Mouse (Mus musculus): ENCODE results near the gene Klhl41.
"Not testable (repeated sequence)": the region's sequence is repeated elsewhere in the genome, so short reads cannot be mapped to it uniquely, and the experiment has no call there.

The Klhl41 gene

GRCm38 (mm10) chr2:69669853-69670252, at the start of gene Klhl41:
Gene Klhl41, plus strand, starts transcription at chr2:69670120.
- DNase-seq: no peak

GRCm38 (mm10) chr2:69629215-69629614, 40.7 kb upstream of the Klhl41 start:
- DNase-seq: no peak

GRCm38 (mm10) chr2:69629914-69630313, 40.0 kb upstream of the Klhl41 start:
- no peak for DNase-seq

GRCm38 (mm10) chr2:69630792-69631191, 39.1 kb upstream of the Klhl41 start:
- DNase-seq: no peak

- DNase-seq: peak; percentile 24 to 29
These were observed 38.5 kb upstream of the Klhl41 start for GRCm38 (mm10) chr2:69631449-69631848.

GRCm38 (mm10) chr2:69635064-69635701, 34.7 kb upstream of the Klhl41 start:
- peak; percentile 69 to 74 for DNase-seq

- DNase-seq: peak; percentile 61 to 70
These were observed 34.1 kb upstream of the Klhl41 start for GRCm38 (mm10) chr2:69635807-69636206.

GRCm38 (mm10) chr2:69637989-69638388, 31.9 kb upstream of the Klhl41 start:
- DNase-seq: not testable (repeated sequence)

- DNase-seq: peak; percentile 47 to 56
These were observed 29.8 kb upstream of the Klhl41 start for GRCm38 (mm10) chr2:69640100-69640499.

- DNase-seq: peak; percentile 16 to 21
These were observed 24.8 kb upstream of the Klhl41 start for GRCm38 (mm10) chr2:69644968-69645617.

- DNase-seq: peak; percentile 94 to 95
These were observed 23.0 kb upstream of the Klhl41 start, which contains the start of gene Bbs5 for GRCm38 (mm10) chr2:69646726-69647490. Gene Bbs5, plus strand, starts transcription at chr2:69647171.

GRCm38 (mm10) chr2:69649716-69650115, 20.2 kb upstream of the Klhl41 start:
- DNase-seq: no peak

- no peak for DNase-seq
These were observed 10.6 kb upstream of the Klhl41 start for GRCm38 (mm10) chr2:69659326-69659725.

GRCm38 (mm10) chr2:69663827-69664476, 6.0 kb upstream of the Klhl41 start:
- no peak for DNase-seq

GRCm38 (mm10) chr2:69667656-69668055, 2.3 kb upstream of the Klhl41 start:
- no peak for DNase-seq

GRCm38 (mm10) chr2:69668414-69668813, 1.5 kb upstream of the Klhl41 start:
- no peak for DNase-seq

- DNase-seq: peak; percentile 12 to 17
These were observed 3.8 kb downstream of the Klhl41 start for GRCm38 (mm10) chr2:69673723-69674122.

- no peak for DNase-seq
These were observed 5.3 kb downstream of the Klhl41 start for GRCm38 (mm10) chr2:69675266-69675665.

- DNase-seq: peak; percentile 4 to 9
These were observed 6.8 kb downstream of the Klhl41 start for GRCm38 (mm10) chr2:69676713-69677112.

GRCm38 (mm10) chr2:69677215-69677614, 7.3 kb downstream of the Klhl41 start:
- not testable (repeated sequence) for DNase-seq

GRCm38 (mm10) chr2:69679990-69680389, 10.1 kb downstream of the Klhl41 start:
- peak in 1 of 2 experiments; percentile 9 for DNase-seq

GRCm38 (mm10) chr2:69681931-69682330, 12.0 kb downstream of the Klhl41 start:
- DNase-seq: no peak

Data from cerebellum, postnatal 10 days (tissue).